8 mouse cellular contexts compared by ENCODE assay signal in the genomic region with DNA sequence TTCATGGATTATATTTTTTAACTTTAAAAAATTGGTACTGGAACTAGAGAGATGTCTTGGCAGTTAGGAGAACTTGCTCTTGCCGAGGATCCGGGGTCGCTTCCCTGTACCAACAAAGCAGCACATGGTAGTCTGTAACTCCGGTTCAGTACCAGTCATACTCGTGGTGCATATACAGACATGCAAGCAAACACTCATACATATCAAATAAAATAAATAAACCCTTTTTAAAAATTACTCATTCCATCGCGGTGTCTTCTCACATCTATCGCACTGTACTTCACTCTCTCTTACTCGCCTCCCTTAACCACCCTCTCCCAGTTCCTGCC. TPM values are rescaled to one million over a fixed set of nuclear protein-coding genes. Genes with fewer than 3 reads are reported as not detected.
DNase-seq lines count a peak whose midpoint lies in the region; ATAC-seq lines count a peak whose summit lies in the region.
"Had no signal": no experiment of that assay in that cellular context is flagged by ENCODE, and none has a peak within 500 bp of the region (broad histone marks: within the 10 kb centered on the region; RNA-seq: fewer than 3 reads in every experiment).

No protein-coding gene starts in this region.

- no peak for DNase-seq in kidney, postnatal 10 days
- DNase-seq in cerebellum, adult 9-10 months = no peak
- no peak for DNase-seq in embryo, embryonic 11 days

- H3K4me2 ChIP-seq in kidney, embryonic 15.5 days = peak overlapping the region; percentile 79
- H3K4me2 ChIP-seq in embryonic facial prominence, embryonic 12.5 days (replicated peaks) = peak overlapping the region; percentile 68
- no peak overlapping the region for H3K4me2 ChIP-seq in hindbrain, embryonic 12.5 days (replicated peaks)
- H3K4me2 ChIP-seq in liver, embryonic 15.5 days = peak overlapping the region; percentile 63

- ATAC-seq in kidney, embryonic 15.5 days (replicated peaks; ENCODE audit: low FRiP score) = 0 out of 2 replicates have a peak, but pooled peaks have one; percentile 2
- no peak for ATAC-seq in embryonic facial prominence, embryonic 12.5 days (ENCODE audit: insufficient number of reproducible peaks, insufficient read depth, low FRiP score, low TSS enrichment)
- ATAC-seq in hindbrain, embryonic 12.5 days (ENCODE audit: low FRiP score) = 0 out of 2 replicates have a peak, but pooled peaks have one; percentile 26
- ATAC-seq in liver, embryonic 15.5 days (ENCODE audit: insufficient read depth) = no peak

- no peaks in the 10 kb centered on the region for H3K9me3 ChIP-seq in kidney, embryonic 15.5 days (replicated peaks)
- no peaks in the 10 kb centered on the region for H3K9me3 ChIP-seq in embryonic facial prominence, embryonic 12.5 days
- H3K9me3 ChIP-seq in hindbrain, embryonic 12.5 days (replicated peaks) = no peaks in the 10 kb centered on the region
- no peaks in the 10 kb centered on the region for H3K9me3 ChIP-seq in liver, embryonic 15.5 days (replicated peaks)

- no peak overlapping the region for H3K9ac ChIP-seq in kidney, embryonic 15.5 days
- H3K9ac ChIP-seq in embryonic facial prominence, embryonic 12.5 days = no peak overlapping the region
- no peak overlapping the region for H3K9ac ChIP-seq in hindbrain, embryonic 12.5 days
- no peak overlapping the region; the same call in 1 of the 2 replicates for H3K9ac ChIP-seq in liver, embryonic 15.5 days

- 52% methylated on average over 9 of the region's 9 CpGs for WGBS in kidney, embryonic 15.5 days
- 61% methylated on average over 9 of the region's 9 CpGs for WGBS in embryonic facial prominence, embryonic 12.5 days
- WGBS in hindbrain, embryonic 12.5 days = 66% methylated on average over 9 of the region's 9 CpGs
- 57% methylated on average over 9 of the region's 9 CpGs for WGBS in liver, embryonic 15.5 days (ENCODE audit: insufficient replicate concordance)

- peak overlapping the region; percentile 46 for H3K4me3 ChIP-seq in kidney, embryonic 15.5 days (replicated peaks)
- H3K4me3 ChIP-seq in embryonic facial prominence, embryonic 12.5 days = peak overlapping the region; percentile 36
- H3K4me3 ChIP-seq in hindbrain, embryonic 12.5 days = no peak overlapping the region; the same call in 1 of the 2 replicates
- H3K4me3 ChIP-seq in liver, embryonic 15.5 days (replicated peaks) = peak overlapping the region; percentile 26

- peaks cover 8% of the 10 kb centered on the region; the same call in 1 of the 2 replicates for H3K4me1 ChIP-seq in kidney, embryonic 15.5 days
- no peaks in the 10 kb centered on the region for H3K4me1 ChIP-seq in embryonic facial prominence, embryonic 12.5 days
- H3K4me1 ChIP-seq in hindbrain, embryonic 12.5 days = peaks cover 6% of the 10 kb centered on the region
- H3K4me1 ChIP-seq in liver, embryonic 15.5 days (replicated peaks) = peaks cover 17% of the 10 kb centered on the region

- no peaks in the 10 kb centered on the region for H3K36me3 ChIP-seq in kidney, embryonic 15.5 days
- H3K36me3 ChIP-seq in embryonic facial prominence, embryonic 12.5 days = no peaks in the 10 kb centered on the region
- no peaks in the 10 kb centered on the region for H3K36me3 ChIP-seq in hindbrain, embryonic 12.5 days
- no peaks in the 10 kb centered on the region for H3K36me3 ChIP-seq in liver, embryonic 15.5 days (replicated peaks)

- 0 out of 2 replicates have a peak, but pooled peaks cover 2% of the 10 kb centered on the region for H3K27me3 ChIP-seq in kidney, embryonic 15.5 days
- no peaks in the 10 kb centered on the region for H3K27me3 ChIP-seq in embryonic facial prominence, embryonic 12.5 days
- peaks cover 5% of the 10 kb centered on the region; the same call in 1 of the 2 replicates for H3K27me3 ChIP-seq in hindbrain, embryonic 12.5 days
- H3K27me3 ChIP-seq in liver, embryonic 15.5 days = peaks cover 19% of the 10 kb centered on the region

- H3K27ac ChIP-seq in kidney, embryonic 15.5 days = no peak overlapping the region
- H3K27ac ChIP-seq in embryonic facial prominence, embryonic 12.5 days = peak overlapping the region; percentile 18; the same call in 1 of the 2 replicates
- H3K27ac ChIP-seq in hindbrain, embryonic 12.5 days = no peak overlapping the region
- no peak overlapping the region for H3K27ac ChIP-seq in liver, embryonic 15.5 days (replicated peaks)
- H3K27ac ChIP-seq: heart, adult 2 months had no signal

RNA-seq across cellular contexts. Expression of gene Insl6, which starts 0.7 kb away (rescaled TPM):
- 5.2 and 7.1 TPM in 2 replicates for polyA plus RNA-seq in kidney, embryonic 15.5 days (2015; fragmentation: Nextera tagmentation; extraction: Ambion mirVana)
- 3.9 and 9.0 TPM in 2 replicates for polyA plus RNA-seq in embryonic facial prominence, embryonic 12.5 days (2016; fragmentation: Nextera tagmentation; extraction: Ambion mirVana)
- polyA plus RNA-seq in hindbrain, embryonic 12.5 days (2016; fragmentation: Nextera tagmentation; extraction: Ambion mirVana) = 5.3 and 6.8 TPM in 2 replicates
- polyA plus RNA-seq in liver, embryonic 15.5 days (2015; fragmentation: Nextera tagmentation; extraction: Ambion mirVana) = 0.46 and 0.76 TPM in 2 replicates

RNA-seq across cellular contexts. Expression of gene Rln1, which starts 8.7 kb away (rescaled TPM):
- polyA plus RNA-seq in kidney, embryonic 15.5 days (2015; fragmentation: Nextera tagmentation; extraction: Ambion mirVana) = 0.31 and 0.46 TPM in 2 replicates
- polyA plus RNA-seq in embryonic facial prominence, embryonic 12.5 days (2016; fragmentation: Nextera tagmentation; extraction: Ambion mirVana) = 0.45 and 0.46 TPM in 2 replicates
- polyA plus RNA-seq in hindbrain, embryonic 12.5 days (2016; fragmentation: Nextera tagmentation; extraction: Ambion mirVana) = 1.1 and 1.3 TPM in 2 replicates
- not detected in 2 replicates for polyA plus RNA-seq in liver, embryonic 15.5 days (2015; fragmentation: Nextera tagmentation; extraction: Ambion mirVana)
- polyA plus RNA-seq: heart, adult 2 months had no signal

RNA-seq across cellular contexts. Expression of gene Plgrkt, which starts 41.4 kb away (rescaled TPM):
- 51.1 and 52.9 TPM in 2 replicates for polyA plus RNA-seq in kidney, embryonic 15.5 days (2015; fragmentation: Nextera tagmentation; extraction: Ambion mirVana)
- 69.4 and 72.8 TPM in 2 replicates for polyA plus RNA-seq in embryonic facial prominence, embryonic 12.5 days (2016; fragmentation: Nextera tagmentation; extraction: Ambion mirVana)
- polyA plus RNA-seq in hindbrain, embryonic 12.5 days (2016; fragmentation: Nextera tagmentation; extraction: Ambion mirVana) = 79.4 and 88.9 TPM in 2 replicates
- 28.9 and 29.8 TPM in 2 replicates for polyA plus RNA-seq in liver, embryonic 15.5 days (2015; fragmentation: Nextera tagmentation; extraction: Ambion mirVana)

RNA-seq across cellular contexts. Expression of gene Cd274, which starts 41.4 kb away (rescaled TPM):
- 0.16 and 0.28 TPM in 2 replicates for polyA plus RNA-seq in kidney, embryonic 15.5 days (2015; fragmentation: Nextera tagmentation; extraction: Ambion mirVana)
- polyA plus RNA-seq in embryonic facial prominence, embryonic 12.5 days (2016; fragmentation: Nextera tagmentation; extraction: Ambion mirVana) = 0.14 and 0.32 TPM in 2 replicates
- polyA plus RNA-seq in hindbrain, embryonic 12.5 days (2016; fragmentation: Nextera tagmentation; extraction: Ambion mirVana) = 0.44 and 0.50 TPM in 2 replicates
- polyA plus RNA-seq in liver, embryonic 15.5 days (2015; fragmentation: Nextera tagmentation; extraction: Ambion mirVana) = 0.76 and 1.1 TPM in 2 replicates

Comparison
In these comparisons a context has a peak if more than half of its experiments do, and no peak if none do; other contexts are left out.
1. ATAC-seq: peak in kidney, embryonic 15.5 days (single experiment) and hindbrain, embryonic 12.5 days (single experiment); none in embryonic facial prominence, embryonic 12.5 days (single experiment) and liver, embryonic 15.5 days (single experiment).